Mouse (Mus musculus) cerebellum, adult 11-12 months (tissue): Measurements from ENCODE around the gene Glo1.
"Not testable (repeated sequence)": the region's sequence is repeated elsewhere in the genome, so short reads cannot be mapped to it uniquely, and the experiment has no call there.

Experiments used
- DNase-seq: peaks from one replicate; pipeline ENCODE4 v3.0.0; 2022

The Glo1 gene

GRCm38 (mm10) chr17:30626719-30627118, at the start of gene Glo1:
Gene Glo1, minus strand, starts transcription at chr17:30626871.
- DNase-seq: not testable (repeated sequence)

GRCm38 (mm10) chr17:30675021-30675740, 48.5 kb upstream of the Glo1 start:
- no peak for DNase-seq

- no peak for DNase-seq
Measured at GRCm38 (mm10) chr17:30673023-30673422, 46.4 kb upstream of the Glo1 start.

GRCm38 (mm10) chr17:30672556-30672955, 45.9 kb upstream of the Glo1 start:
- no peak for DNase-seq

- DNase-seq: no peak
Measured at GRCm38 (mm10) chr17:30664856-30665255, 38.2 kb upstream of the Glo1 start.

- DNase-seq: no peak
Measured at GRCm38 (mm10) chr17:30663170-30663569, 36.5 kb upstream of the Glo1 start.

GRCm38 (mm10) chr17:30662131-30662530, 35.5 kb upstream of the Glo1 start:
- DNase-seq: no peak

- DNase-seq: peak; percentile 16
Measured at GRCm38 (mm10) chr17:30658152-30658544, 31.5 kb upstream of the Glo1 start.

GRCm38 (mm10) chr17:30657530-30658151, 31.0 kb upstream of the Glo1 start:
- DNase-seq: no peak

GRCm38 (mm10) chr17:30653010-30653409, 26.3 kb upstream of the Glo1 start:
- DNase-seq: no peak

- no peak for DNase-seq
Measured at GRCm38 (mm10) chr17:30648770-30649169, 22.1 kb upstream of the Glo1 start.

- DNase-seq: no peak
Measured at GRCm38 (mm10) chr17:30640896-30641295, 14.2 kb upstream of the Glo1 start.

- no peak for DNase-seq
Measured at GRCm38 (mm10) chr17:30638996-30639395, 12.3 kb upstream of the Glo1 start.

- no peak for DNase-seq
Measured at GRCm38 (mm10) chr17:30637714-30638113, 11.0 kb upstream of the Glo1 start.

- no peak for DNase-seq
Measured at GRCm38 (mm10) chr17:30635367-30635766, 8.7 kb upstream of the Glo1 start.

- DNase-seq: not testable (repeated sequence)
Measured at GRCm38 (mm10) chr17:30624132-30624531, 2.5 kb downstream of the Glo1 start, which contains the start of gene Dnah8. Gene Dnah8, plus strand, starts transcription at chr17:30624354.

GRCm38 (mm10) chr17:30623200-30623599, 3.5 kb downstream of the Glo1 start:
- DNase-seq: no peak

GRCm38 (mm10) chr17:30621450-30621849, 5.2 kb downstream of the Glo1 start:
- no peak for DNase-seq

GRCm38 (mm10) chr17:30620548-30620947, 6.1 kb downstream of the Glo1 start:
- no peak for DNase-seq

GRCm38 (mm10) chr17:30619153-30619552, 7.5 kb downstream of the Glo1 start:
- no peak for DNase-seq

GRCm38 (mm10) chr17:30618136-30618891, 8.4 kb downstream of the Glo1 start:
- no peak for DNase-seq

- no peak for DNase-seq
Measured at GRCm38 (mm10) chr17:30616203-30616602, 10.5 kb downstream of the Glo1 start.

- no peak for DNase-seq
Measured at GRCm38 (mm10) chr17:30613350-30613749, 13.3 kb downstream of the Glo1 start.
